Mouse (Mus musculus) liver, postnatal 0 days (tissue): ENCODE measurements around the gene Meox1.

ENCODE experiments used
- CTCF ChIP-seq: sonication (generic); IDR thresholded peaks from 2 replicates; pipeline ENCODE4 v1.5.1; 2016; ENCODE audit warnings: antibody characterized with exemption, low read depth
- EP300 ChIP-seq: IDR thresholded peaks from 2 replicates; pipeline ENCODE4 v1.6.1; 2016; ENCODE audit warnings: antibody characterized with exemption, low read depth, mild to moderate bottlenecking

GRCm38 (mm10) chr11:101839426-101839825, 54.7 kb downstream of the Meox1 start:
- no peak for TF ChIP-seq CTCF
- TF ChIP-seq EP300 = no peak
